Mouse (Mus musculus) yolk sac, embryonic 10.5 days (tissue): ENCODE results near the gene Klhl5.
A peak's percentile ranks its signal among the peaks of the same experiment; 100 is the strongest.

Source experiments
- DNase-seq: peaks from one replicate; pipeline ENCODE4 v3.0.0-alpha.2; 2017; ENCODE audit warnings: low spot score

Klhl5 gene

DNA sequence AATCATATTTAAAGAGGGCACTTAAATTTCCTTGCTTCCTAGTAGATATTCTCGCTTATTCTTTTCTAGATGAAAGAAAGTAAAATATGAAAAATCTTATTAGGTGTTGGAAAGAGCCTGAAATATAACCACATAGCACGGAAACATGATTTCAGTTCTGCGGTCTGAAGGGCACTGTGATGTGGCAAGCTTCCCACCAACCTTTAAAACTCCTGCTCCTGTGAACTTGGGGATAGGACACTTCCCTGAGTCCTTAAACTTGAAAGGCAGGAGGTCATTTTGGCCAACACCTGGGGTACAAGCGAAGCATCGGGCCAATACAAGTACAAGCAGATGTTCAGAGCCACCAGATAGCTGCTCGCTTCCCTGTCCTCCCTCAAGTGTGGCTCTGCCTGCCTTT, 42.4 kb downstream of the Klhl5 start:
- no peak for DNase-seq

DNA sequence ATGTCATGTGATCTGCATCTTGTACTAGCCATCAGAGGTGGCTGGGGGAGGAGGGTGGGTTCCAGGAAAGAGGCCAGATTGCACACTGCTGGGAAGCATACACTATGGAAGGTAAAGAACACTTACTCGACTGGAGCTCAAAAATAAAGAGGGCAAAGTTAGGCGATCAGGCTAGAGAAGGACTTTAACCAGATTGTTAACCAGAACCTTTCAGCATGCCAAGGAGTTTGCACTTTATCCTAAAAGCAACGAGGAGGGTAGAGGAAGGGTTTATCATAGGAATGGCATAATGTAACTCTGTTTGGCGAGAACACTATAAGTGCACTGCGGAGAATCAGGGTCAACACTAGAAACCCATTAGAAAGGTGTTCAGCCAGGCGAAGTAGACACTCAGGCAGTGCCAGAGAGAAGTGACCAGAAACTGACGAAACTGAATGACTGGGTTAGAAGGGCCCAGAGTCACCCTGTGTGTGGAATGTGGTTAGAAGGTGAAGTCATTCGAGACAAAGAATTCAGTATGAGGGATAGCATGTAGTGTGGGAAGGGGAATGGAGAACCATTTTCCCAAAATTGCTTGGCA, 43.1 kb downstream of the Klhl5 start:
- no peak for DNase-seq

DNA sequence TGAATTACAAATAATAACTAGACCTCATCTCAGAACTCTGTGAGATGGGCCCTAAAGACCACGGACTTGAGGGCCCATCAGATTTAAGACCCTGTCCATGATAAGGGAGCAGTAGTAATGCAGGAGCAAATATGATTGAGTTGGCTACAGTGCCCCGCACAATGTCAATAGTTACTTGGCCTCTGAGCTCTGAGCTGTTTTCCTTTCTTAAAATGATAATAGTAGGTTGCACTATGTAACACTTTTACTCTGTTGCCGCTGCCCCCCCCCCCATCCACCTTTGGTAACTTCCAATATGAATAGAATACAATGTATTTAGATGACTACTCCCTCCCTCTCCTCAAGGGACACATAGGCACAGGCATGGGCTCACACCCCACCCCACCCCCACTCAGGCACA, 43.9 kb downstream of the Klhl5 start:
- DNase-seq, result no peak

DNA sequence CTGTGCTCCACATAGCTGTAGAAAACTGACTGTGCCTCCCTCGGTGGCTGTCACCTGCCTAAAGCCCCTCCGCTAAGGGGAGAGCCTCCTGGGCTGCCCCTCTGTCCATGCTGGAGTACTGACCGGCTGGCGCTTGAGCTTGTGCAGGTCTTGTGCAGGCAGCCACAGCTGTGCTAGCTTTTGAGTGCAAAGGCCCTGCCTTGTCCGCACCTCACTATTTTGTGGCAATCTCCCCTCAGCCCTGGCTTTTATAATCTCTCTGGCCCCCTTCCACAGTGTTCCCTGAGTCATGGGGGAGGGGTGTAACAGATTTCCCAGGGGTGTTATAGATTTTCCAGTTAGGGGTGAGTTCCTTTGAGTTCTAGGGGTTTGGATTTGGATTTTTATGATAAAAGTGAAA, 44.4 kb downstream of the Klhl5 start:
- DNase-seq, result no peak

DNA sequence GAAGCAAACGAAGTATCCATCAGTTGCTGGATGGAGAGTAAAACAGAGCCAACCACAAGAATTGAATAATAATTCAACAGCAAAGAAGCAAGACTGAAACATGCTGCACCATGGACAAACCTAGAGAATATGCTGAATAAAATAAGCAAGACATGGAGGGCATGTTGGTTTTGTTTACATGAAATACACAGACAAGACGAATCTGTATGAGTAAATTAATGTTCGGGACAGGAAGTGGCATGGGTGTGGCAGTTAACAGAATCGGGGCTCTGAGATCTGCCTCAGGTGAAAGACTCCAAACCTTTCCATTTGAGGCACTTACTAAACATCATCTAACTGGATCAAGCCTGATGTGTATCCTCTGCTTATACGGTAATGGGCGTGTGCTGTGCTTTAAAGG, 46.9 kb downstream of the Klhl5 start:
- DNase-seq, result no peak

DNA sequence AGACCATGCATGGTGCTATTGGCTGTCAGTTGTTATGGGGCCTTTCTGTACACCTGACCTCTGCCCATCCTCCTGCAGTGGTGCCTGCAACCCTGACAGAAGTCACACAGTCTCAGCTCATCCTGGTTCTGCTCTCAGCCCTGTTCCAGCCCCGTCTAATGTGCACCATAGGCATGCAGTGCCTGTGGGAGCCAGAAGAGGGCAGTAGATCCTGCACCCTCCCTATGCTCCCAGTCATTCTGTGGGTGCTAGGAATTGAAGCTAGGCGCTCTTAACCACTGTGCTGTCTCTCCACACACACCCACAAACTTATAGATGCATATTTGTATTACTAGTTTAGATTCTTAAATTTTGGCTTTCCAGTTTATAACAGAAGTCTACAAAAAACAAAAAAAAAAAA, 49.5 kb downstream of the Klhl5 start:
- DNase-seq, result no peak

DNA sequence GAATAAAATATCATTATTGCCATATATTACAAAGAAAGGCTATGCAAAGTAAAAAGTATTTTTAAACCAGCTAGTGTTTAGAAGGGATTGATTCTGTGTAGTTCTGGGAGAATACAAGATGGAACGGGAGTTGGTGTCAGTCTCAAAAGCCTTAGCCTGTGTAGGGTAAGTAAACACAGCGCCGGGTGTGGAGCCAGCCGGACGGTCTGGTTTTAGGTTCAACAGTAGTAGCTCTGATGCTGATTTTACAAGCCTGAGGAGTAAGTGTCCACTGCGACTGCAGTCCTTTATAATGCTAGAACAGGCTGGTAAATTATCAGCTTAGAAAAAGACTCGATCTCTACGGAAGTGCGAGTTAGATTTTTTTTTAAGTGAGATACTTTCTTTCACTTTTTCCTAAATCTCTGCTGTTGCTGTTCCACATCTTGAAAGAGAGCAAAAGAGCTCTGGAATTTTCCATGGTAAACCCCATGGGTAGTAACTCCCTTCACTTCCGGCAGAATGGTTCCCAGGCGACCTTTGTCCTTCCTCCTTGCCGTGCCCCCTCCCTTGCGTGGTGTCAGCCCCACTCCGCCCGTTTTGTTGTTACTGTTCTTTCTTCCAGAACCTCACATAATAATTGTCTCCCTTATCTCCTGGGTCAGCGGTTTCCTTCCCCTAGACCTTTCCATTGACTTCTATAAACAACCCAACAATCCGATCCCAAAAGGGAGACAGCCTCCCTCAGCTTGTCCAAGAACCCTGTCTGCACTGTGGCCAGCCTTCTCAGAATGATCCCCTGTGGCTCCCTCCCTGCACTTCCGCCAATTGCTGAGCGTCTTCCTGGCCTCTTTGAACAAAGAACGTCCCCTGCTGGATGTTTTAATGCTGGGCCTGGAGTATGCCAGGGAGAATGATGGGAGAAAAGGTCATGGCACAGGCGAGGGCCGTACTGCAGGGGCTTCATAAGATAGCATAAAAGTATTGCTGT, 50.4 kb downstream of the Klhl5 start:
- peak; percentile 68 for DNase-seq

DNA sequence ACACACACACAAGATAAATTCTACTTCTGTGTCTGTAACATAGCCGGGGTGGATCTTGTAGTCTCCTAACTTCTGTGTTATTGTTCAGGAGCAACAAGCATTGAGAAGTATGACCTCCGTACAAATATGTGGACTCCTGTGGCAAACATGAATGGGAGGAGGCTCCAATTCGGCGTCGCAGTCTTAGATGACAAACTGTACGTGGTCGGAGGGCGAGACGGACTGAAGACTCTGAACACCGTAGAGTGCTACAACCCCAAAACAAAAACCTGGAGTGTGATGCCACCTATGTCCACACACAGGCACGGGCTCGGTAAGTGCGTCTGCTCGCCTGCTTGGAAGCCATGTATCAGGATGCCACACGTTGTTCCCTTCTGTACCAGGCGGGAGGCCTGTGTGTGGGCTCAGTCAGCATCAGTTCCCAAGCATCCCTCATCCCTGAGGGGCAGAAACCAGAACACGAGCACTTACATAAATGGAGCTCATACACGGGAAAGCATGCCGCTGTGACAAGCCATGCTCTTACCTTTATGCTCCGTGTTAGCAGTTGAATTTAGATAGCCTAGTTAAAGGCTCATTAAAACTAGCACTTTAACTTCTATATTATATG, 51.5 kb downstream of the Klhl5 start:
- DNase-seq, result no peak

DNA sequence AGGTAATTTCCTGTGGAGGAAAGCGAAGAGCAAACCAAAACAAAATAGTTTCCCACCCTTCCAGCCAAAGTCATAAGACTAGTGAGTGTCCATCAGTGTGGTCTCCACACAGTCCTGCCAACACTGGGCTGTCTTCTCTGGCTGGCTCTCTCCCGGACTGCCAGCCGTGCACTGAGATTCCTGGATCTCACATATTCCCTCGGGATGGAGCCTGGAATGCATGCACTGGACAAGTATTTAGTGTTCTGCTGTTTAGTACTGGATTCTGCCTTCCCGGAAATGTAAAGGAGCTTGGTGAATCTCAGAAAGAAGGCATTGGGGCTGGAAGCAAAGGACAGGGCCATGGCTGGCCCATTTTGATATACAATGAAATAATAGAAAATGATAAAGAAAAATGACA, 55.7 kb downstream of the Klhl5 start:
- DNase-seq, result no peak

DNA sequence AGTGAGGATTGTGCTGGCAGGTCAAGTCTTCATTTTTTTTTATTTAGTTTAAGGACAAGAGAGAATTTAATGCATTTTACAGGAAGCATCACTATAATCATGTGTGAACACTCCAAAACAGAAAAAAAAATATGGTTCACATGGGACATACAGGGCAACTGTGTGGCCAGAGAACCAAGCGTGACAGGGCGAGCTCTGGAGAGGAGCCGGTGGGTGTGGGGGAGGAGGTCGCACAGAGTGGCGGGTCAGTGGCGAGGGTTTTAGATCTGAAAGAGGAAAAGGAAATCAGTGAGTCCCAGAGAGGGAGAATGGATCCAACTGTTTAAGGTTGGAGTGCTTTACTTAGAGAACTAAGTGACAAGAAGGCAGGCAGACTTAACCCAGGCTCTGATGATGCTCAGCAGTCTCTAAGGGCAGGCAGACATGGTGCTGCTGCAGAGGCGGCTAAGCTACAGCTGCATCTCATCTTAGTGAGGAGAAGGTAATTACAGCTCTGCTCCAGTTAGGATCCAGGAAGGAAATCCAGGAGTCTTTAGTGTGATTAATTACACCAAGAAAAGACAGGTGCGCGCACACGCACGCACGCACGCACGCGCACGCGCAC, 56.3 kb downstream of the Klhl5 start:
- DNase-seq, result no peak

DNA sequence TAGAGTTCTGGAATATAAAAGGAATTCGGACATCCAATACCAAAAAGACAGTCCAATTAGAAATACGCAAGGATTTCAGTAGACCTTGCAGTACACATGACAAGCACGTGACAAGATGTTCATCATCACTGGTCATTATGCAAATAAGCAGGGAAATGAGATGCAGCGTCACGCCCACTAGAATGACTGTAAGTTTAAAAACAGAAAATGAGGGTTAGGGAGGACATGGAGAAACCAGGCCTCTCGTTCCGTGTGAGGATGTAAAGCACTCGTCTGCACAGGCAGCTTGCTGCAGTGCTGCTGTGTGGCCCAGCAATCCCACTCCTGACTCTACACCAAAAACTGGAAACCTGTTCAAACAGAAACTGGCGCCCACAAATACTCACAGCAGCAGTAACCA, 62.9 kb downstream of the Klhl5 start:
- DNase-seq, result no peak

DNA sequence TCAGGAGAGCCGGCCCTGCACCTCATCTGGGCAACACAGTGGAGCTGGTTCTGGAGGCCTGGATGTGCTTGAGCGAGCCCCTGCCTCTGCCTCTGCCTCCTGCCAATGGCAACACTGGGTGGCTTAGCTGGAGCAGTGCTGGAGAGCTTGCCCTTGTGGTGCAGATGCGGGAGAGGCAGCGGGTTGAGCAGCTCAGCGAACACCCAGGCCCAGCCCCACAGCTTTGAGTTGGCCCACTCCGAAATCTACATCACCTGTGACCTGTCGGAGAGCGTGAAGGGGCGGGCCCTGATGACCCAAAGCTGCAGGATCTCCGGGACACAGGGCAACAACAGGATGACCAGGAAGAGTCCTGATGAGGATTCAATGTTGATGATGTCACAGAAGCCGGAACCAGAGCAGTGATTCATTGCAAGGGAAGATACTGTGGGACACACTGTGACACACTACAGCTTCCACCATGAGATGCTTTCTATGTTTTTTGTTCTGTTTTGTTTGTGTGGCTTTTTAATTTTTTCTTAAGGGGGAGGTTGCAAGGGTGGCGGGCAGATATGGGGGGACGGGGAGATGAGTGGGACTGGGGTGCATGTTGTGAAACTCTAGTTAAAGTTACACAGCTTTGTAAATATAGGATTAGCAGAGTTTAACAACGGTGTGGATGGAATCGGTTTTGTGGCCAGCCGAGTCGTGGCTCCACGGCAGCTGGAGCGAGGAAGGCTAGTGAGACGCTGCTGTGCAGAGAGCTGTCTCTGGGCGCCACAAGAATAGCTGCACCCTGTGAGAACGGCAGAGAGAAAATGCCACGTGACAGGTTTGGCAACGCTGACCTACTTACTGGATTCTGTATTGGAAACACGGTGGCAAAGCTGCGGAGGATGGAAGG, 67.9 kb downstream of the Klhl5 start:
- DNase-seq, result no peak

DNA sequence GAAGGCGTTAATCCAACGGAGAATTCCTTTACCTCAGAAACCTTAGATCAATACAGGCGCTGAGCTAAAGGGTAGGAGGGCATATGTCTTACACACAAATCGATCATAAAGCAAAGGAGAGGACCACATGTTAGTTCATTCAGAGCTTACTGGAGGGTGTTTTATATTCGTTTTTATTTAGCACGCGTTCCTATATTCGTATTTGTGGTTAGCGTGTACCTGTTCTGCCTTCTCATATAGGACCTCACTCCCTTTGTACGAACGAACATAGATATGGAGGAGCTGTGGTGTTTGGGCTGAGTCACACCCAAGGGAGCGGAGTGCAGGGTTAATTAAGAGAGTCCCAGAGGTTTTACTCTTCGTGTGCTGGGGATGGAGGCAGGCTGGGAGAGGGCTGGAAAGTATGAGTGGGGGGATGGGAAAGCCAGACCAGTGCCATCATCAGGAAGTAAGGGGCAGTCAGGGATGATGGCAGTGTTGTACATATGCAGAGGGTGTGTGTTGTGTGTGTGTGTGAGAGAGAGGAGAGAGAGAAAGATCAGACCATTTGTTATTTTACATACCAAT, 68.7 kb downstream of the Klhl5 start:
- DNase-seq, result no peak

DNA sequence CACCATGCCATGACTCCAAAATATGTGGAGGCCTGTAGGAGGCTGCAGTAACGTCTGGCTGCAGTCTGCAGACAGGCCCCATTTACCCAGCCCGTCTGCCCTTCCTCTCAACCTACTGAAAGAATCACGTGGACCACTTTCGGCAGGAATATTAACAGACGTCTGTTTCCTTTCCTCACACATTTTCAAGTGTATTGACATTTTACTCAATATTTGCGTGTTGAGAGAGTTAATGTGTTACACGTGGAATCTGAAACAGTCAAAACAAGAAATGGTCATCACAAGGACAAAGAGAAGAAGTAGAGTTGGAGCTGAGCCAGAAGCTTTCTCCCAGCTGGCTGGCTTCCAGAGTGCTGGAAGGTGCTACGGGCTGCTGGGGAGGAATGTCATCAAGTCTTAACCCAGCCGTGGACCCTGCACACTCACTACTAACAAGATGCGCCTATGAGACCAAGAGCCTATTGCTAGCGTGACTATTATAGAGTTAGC, 69.7 kb downstream of the Klhl5 start:
- DNase-seq, result peak; percentile 40

DNA sequence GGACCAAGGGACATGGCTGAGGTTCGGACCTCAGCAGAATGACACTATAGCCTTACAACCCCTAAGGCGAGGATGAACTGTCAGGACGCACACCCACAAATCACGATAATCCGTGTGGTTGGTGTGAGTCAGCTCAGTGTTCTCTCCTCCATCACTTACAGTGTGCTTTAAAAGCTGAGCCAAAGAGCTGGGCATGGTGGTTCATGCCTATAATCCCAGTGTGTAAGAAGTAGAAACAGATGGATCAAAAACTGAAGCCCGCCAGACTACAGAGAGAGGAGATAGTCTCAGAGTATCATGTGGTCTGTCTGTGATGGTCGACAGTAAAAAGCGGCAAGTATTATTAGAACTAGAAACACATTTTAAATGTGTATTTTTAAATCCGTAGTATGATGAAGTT, 71.1 kb downstream of the Klhl5 start:
- no peak for DNase-seq

DNA sequence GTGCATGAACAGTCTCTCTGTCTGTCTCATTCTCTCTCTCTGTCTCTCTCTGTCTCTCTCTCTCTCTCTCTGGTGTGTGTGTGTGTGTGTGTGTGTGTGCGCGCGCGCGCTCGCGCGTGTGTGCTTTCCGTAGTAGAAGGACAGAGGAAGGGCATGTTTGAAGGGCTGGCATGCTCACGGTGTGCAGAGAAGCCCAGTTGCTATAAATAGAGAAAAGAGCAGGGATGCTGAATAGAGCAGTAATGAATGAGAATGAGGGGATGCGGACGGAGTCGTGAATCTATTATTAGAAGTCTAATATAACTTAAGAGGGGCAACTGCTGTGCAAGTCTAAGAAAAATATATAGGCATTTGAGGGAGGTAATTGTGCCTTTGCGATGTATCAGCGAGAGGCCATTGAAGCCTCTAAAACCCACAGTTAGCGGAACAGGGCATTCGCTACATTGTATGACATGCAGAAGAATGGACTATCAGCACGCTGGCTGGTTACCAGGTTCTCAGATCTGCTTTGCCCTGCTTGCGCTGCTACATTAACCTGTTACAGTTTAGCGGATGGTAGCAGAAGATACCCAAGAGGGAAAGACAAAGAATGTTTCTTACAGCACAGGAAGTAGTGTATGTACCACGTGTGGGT, 73.9 kb downstream of the Klhl5 start:
- no peak for DNase-seq

DNA sequence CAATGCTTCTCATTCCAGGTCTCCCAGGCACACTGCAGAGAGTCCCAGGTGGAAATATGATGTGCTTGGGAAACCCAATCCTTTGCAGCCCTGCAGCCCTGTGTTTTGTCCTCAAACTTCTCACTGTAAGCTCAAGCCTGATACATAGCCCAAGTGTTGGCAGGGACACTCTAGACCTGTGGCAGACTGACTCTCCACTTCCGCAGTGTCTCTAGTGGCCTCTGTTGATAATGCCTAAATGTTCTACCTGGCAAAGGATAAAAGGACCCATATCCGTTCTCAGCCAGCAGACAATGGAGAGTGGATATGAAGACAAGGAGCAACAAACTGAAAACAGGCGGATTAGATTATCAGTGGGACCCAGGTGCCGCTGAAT, 74.4 kb downstream of the Klhl5 start:
- DNase-seq, result no peak

DNA sequence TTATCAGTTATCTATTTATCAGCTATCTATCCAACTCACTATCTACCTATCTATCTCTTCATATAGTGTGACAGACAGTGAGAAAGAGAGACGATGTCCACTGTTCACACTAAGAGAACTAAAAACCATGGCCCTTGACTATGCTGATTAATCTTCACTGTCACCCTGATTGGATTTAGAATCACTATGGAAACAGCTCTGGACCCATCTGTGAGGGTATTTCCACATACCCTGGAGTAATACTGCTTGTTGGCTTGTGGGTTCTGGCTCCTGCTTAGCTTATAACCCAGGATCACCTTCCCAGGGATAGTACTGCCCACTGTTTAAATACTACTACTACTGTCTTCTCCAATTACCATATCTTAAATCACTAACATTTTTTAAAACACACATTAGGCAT, 74.9 kb downstream of the Klhl5 start:
- DNase-seq, result no peak

DNA sequence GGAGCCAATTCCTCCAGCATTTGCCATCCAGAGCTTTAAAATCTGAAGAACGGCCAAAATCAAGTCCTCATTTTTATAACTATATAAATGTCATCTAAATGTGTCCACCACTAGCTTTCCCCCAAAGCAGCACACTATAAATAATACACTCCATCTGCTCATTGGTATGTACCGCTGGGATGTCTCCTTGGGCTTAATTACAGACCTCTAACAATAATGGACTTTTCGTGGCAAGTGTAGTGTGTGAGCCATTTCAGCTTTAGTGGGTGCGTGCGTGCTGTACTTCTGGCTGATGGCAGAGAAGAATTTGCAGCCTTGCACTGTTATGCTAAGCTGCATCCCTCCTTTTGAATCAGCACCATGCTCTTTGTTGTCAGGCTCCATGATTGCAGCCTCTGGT, 84.3 kb downstream of the Klhl5 start:
- DNase-seq, result no peak

DNA sequence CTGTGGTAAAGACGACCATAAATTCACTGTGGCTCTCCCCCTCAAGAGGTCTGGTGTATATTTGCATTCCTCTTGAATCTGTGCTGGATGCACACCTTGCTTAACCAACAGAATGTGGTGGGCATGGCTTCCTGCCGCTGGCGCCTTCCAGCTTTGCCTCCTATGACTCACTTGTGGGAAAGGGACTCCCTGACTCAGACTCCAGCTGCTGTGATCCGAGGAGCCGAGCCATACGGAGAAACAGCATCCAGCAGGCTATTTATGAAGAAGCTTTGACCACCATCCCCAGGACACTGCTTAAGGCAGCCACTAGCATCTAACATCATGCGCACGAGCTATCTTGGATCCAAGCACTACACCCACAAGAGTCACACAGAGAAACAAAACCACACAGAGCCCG, 87.1 kb downstream of the Klhl5 start:
- DNase-seq, result no peak
